Mouse (Mus musculus): ENCODE data around the gene Csf3. TPM values are rescaled to one million over a fixed set of nuclear protein-coding genes. Genes with fewer than 3 reads are reported as not detected.
"Not testable (repeated sequence)": the region's sequence is repeated elsewhere in the genome, so short reads cannot be mapped to it uniquely, and the experiment has no call there.

Csf3 gene
- total RNA-seq, 2 experiments from 2014 or later = not detected

GRCm38 (mm10) chr11:98699911-98700310, 1.2 kb upstream of the Csf3 start:
- no peak overlapping the region for H3K27ac ChIP-seq
- intact Hi-C loops (cut with DNase I) = loop anchor here (2.0 to 10.0 kb wide), 3 partner anchors 129 to 325 kb away; no protein-coding TSS in a partner anchor
- peak; percentile 91 for TF ChIP-seq CTCF (IDR thresholded peaks at IDR 0.05)
- DNase-seq = peak; percentile 81
- no peak overlapping the region for H3K4me3 ChIP-seq

- intact Hi-C loops (cut with DNase I) = loop anchor here (5.0 to 10.0 kb wide), 2 partner anchors 210 to 328 kb away; no protein-coding TSS in a partner anchor
- no peak for TF ChIP-seq CTCF (IDR thresholded peaks at IDR 0.05)
These were observed 1.3 kb downstream of the Csf3 start for GRCm38 (mm10) chr11:98702323-98702722.

GRCm38 (mm10) chr11:98705021-98705420, 4.0 kb downstream of the Csf3 start:
- Histone ChIP-seq H3K27ac (no peak overlapping the region), H3K4me3 (no peak overlapping the region)
- DNase-seq = no peak
- TF ChIP-seq CTCF (IDR thresholded peaks at IDR 0.05) = no peak
- intact Hi-C loops (cut with DNase I) = loop anchor here (10.0 kb wide), 1 partner anchor 330 kb away; no protein-coding TSS in a partner anchor

More at GRCm38 (mm10) chr11:98702323-98702722, 1.3 kb downstream of the Csf3 start:
- no peak for DNase-seq
- no peak overlapping the region for H3K4me3 ChIP-seq
- no peak overlapping the region for H3K27ac ChIP-seq

- intact Hi-C loops (cut with DNase I) = loop anchor here (10.0 kb wide), 1 partner anchor 333 kb away; no protein-coding TSS in a partner anchor
- no peak for TF ChIP-seq CTCF (IDR thresholded peaks at IDR 0.05)
- DNase-seq = peak; percentile 46
- Histone ChIP-seq H3K27ac (peak overlapping the region; percentile 73; the same call in 1 of the 2 replicates), H3K4me3 (no peak overlapping the region)
These were observed 6.6 kb downstream of the Csf3 start for GRCm38 (mm10) chr11:98707401-98708281.

GRCm38 (mm10) chr11:98708282-98708956, 7.4 kb downstream of the Csf3 start:
- peak overlapping the region; percentile 46 for H3K4me3 ChIP-seq
- intact Hi-C loops (cut with DNase I) = loop anchor here (10.0 kb wide), 1 partner anchor 334 kb away; no protein-coding TSS in a partner anchor
- DNase-seq = peak; percentile 44
- no peak for TF ChIP-seq CTCF (IDR thresholded peaks at IDR 0.05)
- peak overlapping the region; percentile 73 for H3K27ac ChIP-seq

- TF ChIP-seq CTCF (IDR thresholded peaks at IDR 0.05) = no peak
- Histone ChIP-seq H3K4me3 (peak overlapping the region; percentile 46), H3K27ac (peak overlapping the region; percentile 73)
- DNase-seq = peak; percentile 67
- intact Hi-C loops (cut with DNase I) = loop anchor here (10.0 kb wide), 1 partner anchor 334 kb away; no protein-coding TSS in a partner anchor
These were observed 8.1 kb downstream of the Csf3 start for GRCm38 (mm10) chr11:98709001-98709741.

GRCm38 (mm10) chr11:98710416-98711045, 9.5 kb downstream of the Csf3 start:
- peak; percentile 89 for DNase-seq
- Histone ChIP-seq H3K4me3 (peak overlapping the region; percentile 36), H3K27ac (peak overlapping the region; percentile 73)
- TF ChIP-seq CTCF (IDR thresholded peaks at IDR 0.05) = peak; percentile 93
- intact Hi-C loops (cut with DNase I) = no loop called here

- intact Hi-C loops (cut with DNase I) = no loop called here
- peak; percentile 21 for DNase-seq
- Histone ChIP-seq H3K4me3 (peak overlapping the region; percentile 36; the same call in 1 of the 2 replicates), H3K27ac (peak overlapping the region; percentile 73)
- TF ChIP-seq CTCF (IDR thresholded peaks at IDR 0.05) = no peak
These were observed 10.0 kb downstream of the Csf3 start for GRCm38 (mm10) chr11:98711046-98711434.

GRCm38 (mm10) chr11:98712009-98712408, 10.9 kb downstream of the Csf3 start:
- peak; percentile 46 for TF ChIP-seq CTCF (IDR thresholded peaks at IDR 0.05)
- peak; percentile 46 for DNase-seq
- H3K4me3 ChIP-seq; intact Hi-C loops (cut with DNase I); H3K27ac ChIP-seq: not testable (repeated sequence)

GRCm38 (mm10) chr11:98713703-98714102, 12.6 kb downstream of the Csf3 start:
- intact Hi-C loops (cut with DNase I) = no loop called here
- Histone ChIP-seq H3K27ac (no peak overlapping the region), H3K4me3 (no peak overlapping the region)
- peak; percentile 13 for DNase-seq
- TF ChIP-seq CTCF (IDR thresholded peaks at IDR 0.05) = no peak

- peak; percentile 18 for DNase-seq
- Histone ChIP-seq H3K4me3 (no peak overlapping the region), H3K27ac (no peak overlapping the region)
- TF ChIP-seq CTCF (IDR thresholded peaks at IDR 0.05) = no peak
- intact Hi-C loops (cut with DNase I) = no loop called here
These were observed 14.9 kb downstream of the Csf3 start for GRCm38 (mm10) chr11:98715946-98716345.
